Mouse (Mus musculus): Measurements from ENCODE around the gene Antxr2.

Antxr2 gene

GRCm38 (mm10) chr5:97986656-97987294 is 44.1 kb downstream of the Antxr2 start:
- no peak for DNase-seq (ENCODE audit: low read depth)

- DNase-seq (ENCODE audit: low read depth): no peak
Observed at GRCm38 (mm10) chr5:97983375-97983774, 47.5 kb downstream of the Antxr2 start.

- DNase-seq (ENCODE audit: low read depth): no peak
Observed at GRCm38 (mm10) chr5:97980472-97980871, 50.4 kb downstream of the Antxr2 start.

- no peak for DNase-seq (ENCODE audit: low read depth)
Observed at GRCm38 (mm10) chr5:97973293-97973692, 57.5 kb downstream of the Antxr2 start.

- no peak for DNase-seq (ENCODE audit: low read depth)
Observed at GRCm38 (mm10) chr5:97972029-97972428, 58.8 kb downstream of the Antxr2 start.

GRCm38 (mm10) chr5:97971236-97971635 is 59.6 kb downstream of the Antxr2 start:
- no peak for DNase-seq (ENCODE audit: low read depth)

GRCm38 (mm10) chr5:97967044-97967443 is 63.8 kb downstream of the Antxr2 start:
- DNase-seq (ENCODE audit: low read depth): no peak

GRCm38 (mm10) chr5:97966101-97966500 is 64.7 kb downstream of the Antxr2 start:
- DNase-seq (ENCODE audit: low read depth): no peak

GRCm38 (mm10) chr5:97964444-97964843 is 66.4 kb downstream of the Antxr2 start:
- DNase-seq (ENCODE audit: low read depth): no peak

- no peak for DNase-seq (ENCODE audit: low read depth)
Observed at GRCm38 (mm10) chr5:97962512-97962911, 68.3 kb downstream of the Antxr2 start.

GRCm38 (mm10) chr5:97961786-97962185 is 69.1 kb downstream of the Antxr2 start:
- DNase-seq (ENCODE audit: low read depth): no peak

- DNase-seq (ENCODE audit: low read depth): no peak
Observed at GRCm38 (mm10) chr5:97959651-97960050, 71.2 kb downstream of the Antxr2 start.

GRCm38 (mm10) chr5:97959010-97959409 is 71.8 kb downstream of the Antxr2 start:
- no peak for DNase-seq (ENCODE audit: low read depth)

GRCm38 (mm10) chr5:97957501-97957900 is 73.3 kb downstream of the Antxr2 start:
- no peak for DNase-seq (ENCODE audit: low read depth)

GRCm38 (mm10) chr5:97954193-97954772 is 76.6 kb downstream of the Antxr2 start:
- DNase-seq (ENCODE audit: low read depth): no peak

- DNase-seq (ENCODE audit: low read depth): no peak
Observed at GRCm38 (mm10) chr5:97953241-97953920, 77.5 kb downstream of the Antxr2 start.

GRCm38 (mm10) chr5:97947261-97947660 is 83.6 kb downstream of the Antxr2 start:
- DNase-seq (ENCODE audit: low read depth): no peak

- no peak for DNase-seq (ENCODE audit: low read depth)
Observed at GRCm38 (mm10) chr5:97946236-97946635, 84.6 kb downstream of the Antxr2 start.

- no peak for DNase-seq (ENCODE audit: low read depth)
Observed at GRCm38 (mm10) chr5:97935140-97936129, 95.4 kb downstream of the Antxr2 start.

GRCm38 (mm10) chr5:97917654-97918053 is 113.2 kb downstream of the Antxr2 start:
- no peak for DNase-seq (ENCODE audit: low read depth)

GRCm38 (mm10) chr5:97914890-97915289 is 116.0 kb downstream of the Antxr2 start:
- no peak for DNase-seq (ENCODE audit: low read depth)

GRCm38 (mm10) chr5:97913901-97914300 is 116.9 kb downstream of the Antxr2 start:
- DNase-seq (ENCODE audit: low read depth): no peak

All from c-Kit-positive CD71-positive TER-119-negative erythroid progenitor cells, embryonic 14.5 days (primary cell).